Mouse (Mus musculus): ENCODE results near the gene Plcb3. TPM values are rescaled to one million over a fixed set of nuclear protein-coding genes. Genes with fewer than 3 reads are reported as not detected.
"Not testable (repeated sequence)": the region's sequence is repeated elsewhere in the genome, so short reads cannot be mapped to it uniquely, and the experiment has no call there.

Gene Plcb3
- polyA plus RNA-seq, 1 experiment from 2014 or later = 47.4 TPM

GRCm38 (mm10) chr19:6911101-6912074 is 64.9 kb downstream of the Plcb3 start:
- peaks cover 26% of the 10 kb centered on the region for H3K4me1 ChIP-seq
- H3K9me3 ChIP-seq = no peaks in the 10 kb centered on the region
- peak overlapping the region; percentile 61 for H3K4me3 ChIP-seq
- peak overlapping the region; percentile 78 for H3K4me2 ChIP-seq (replicated peaks)
- no peaks in the 10 kb centered on the region for H3K27me3 ChIP-seq
- 0 out of 2 replicates have a peak overlapping the region, but pooled peaks have one; percentile 1 for H3K9ac ChIP-seq
- ATAC-seq (ENCODE audit: insufficient number of reproducible peaks, insufficient read depth, low FRiP score, low TSS enrichment) = no peak
- WGBS = 86% methylated on average over 19 of the region's 19 CpGs
- H3K36me3 ChIP-seq = peaks cover 38% of the 10 kb centered on the region
- H3K27ac ChIP-seq = no peak overlapping the region

GRCm38 (mm10) chr19:6910306-6910705 is 66.0 kb downstream of the Plcb3 start:
- WGBS = under 1% methylated on average over 29 of the region's 30 CpGs
- Histone ChIP-seq H3K27ac (peak overlapping the region; percentile 97), H3K36me3 (peaks cover 47% of the 10 kb centered on the region), H3K9ac (peak overlapping the region; percentile 65), H3K4me1 (peaks cover 26% of the 10 kb centered on the region), H3K4me3 (peak overlapping the region; percentile 61), H3K4me2 (replicated peaks) (peak overlapping the region; percentile 78)
- ATAC-seq (ENCODE audit: insufficient number of reproducible peaks, insufficient read depth, low FRiP score, low TSS enrichment) = 0 out of 2 replicates have a peak, but pooled peaks have one; percentile 0
- H3K9me3 ChIP-seq, H3K27me3 ChIP-seq: not testable (repeated sequence)

- Histone ChIP-seq H3K9ac (peak within 1 kb of the TSS; percentile 65), H3K27ac (peak within 1 kb of the TSS; percentile 97), H3K27me3 (no peaks in the 10 kb centered on the region), H3K36me3 (peaks cover 52% of the 10 kb centered on the region), H3K4me1 (peaks cover 26% of the 10 kb centered on the region), H3K4me2 (replicated peaks) (peak within 1 kb of the TSS; percentile 78), H3K9me3 (no peaks in the 10 kb centered on the region), H3K4me3 (peak within 1 kb of the TSS; percentile 61)
- under 1% methylated on average over 65 of the region's 65 CpGs for WGBS
- ATAC-seq (ENCODE audit: insufficient number of reproducible peaks, insufficient read depth, low FRiP score, low TSS enrichment) = peak; percentile 92
Measured at GRCm38 (mm10) chr19:6909507-6910289, 66.6 kb downstream of the Plcb3 start, which contains the start of the genes Trmt112 and Prdx5. Trmt112 (plus strand) TSS chr19:6909698. Prdx5 (minus strand) TSS chr19:6910106.

GRCm38 (mm10) chr19:6909021-6909420 is 67.2 kb downstream of the Plcb3 start:
- peaks cover 52% of the 10 kb centered on the region for H3K36me3 ChIP-seq
- no peaks in the 10 kb centered on the region for H3K27me3 ChIP-seq
- H3K4me1 ChIP-seq = peaks cover 26% of the 10 kb centered on the region
- H3K27ac ChIP-seq = peak overlapping the region; percentile 97
- 8% methylated on average over 11 of the region's 11 CpGs for WGBS
- H3K9ac ChIP-seq = peak overlapping the region; percentile 65
- H3K4me3 ChIP-seq = peak overlapping the region; percentile 61
- H3K9me3 ChIP-seq = no peaks in the 10 kb centered on the region
- H3K4me2 ChIP-seq (replicated peaks) = peak overlapping the region; percentile 78
- no peak for ATAC-seq (ENCODE audit: insufficient number of reproducible peaks, insufficient read depth, low FRiP score, low TSS enrichment)

GRCm38 (mm10) chr19:6907811-6908540 is 68.3 kb downstream of the Plcb3 start:
- Histone ChIP-seq H3K4me1 (peaks cover 26% of the 10 kb centered on the region), H3K36me3 (peaks cover 42% of the 10 kb centered on the region), H3K9ac (peak overlapping the region; percentile 36; the same call in 1 of the 2 replicates), H3K27ac (no peak overlapping the region), H3K9me3 (no peaks in the 10 kb centered on the region), H3K4me2 (replicated peaks) (peak overlapping the region; percentile 78), H3K27me3 (no peaks in the 10 kb centered on the region), H3K4me3 (peak overlapping the region; percentile 61)
- no peak for ATAC-seq (ENCODE audit: insufficient number of reproducible peaks, insufficient read depth, low FRiP score, low TSS enrichment)
- 88% methylated on average over 7 of the region's 7 CpGs for WGBS

- WGBS = 91% methylated on average over 8 of the region's 8 CpGs
Measured at GRCm38 (mm10) chr19:6907094-6907493, 69.2 kb downstream of the Plcb3 start.

GRCm38 (mm10) chr19:6906199-6906598 is 70.1 kb downstream of the Plcb3 start:
- Histone ChIP-seq H3K4me2 (replicated peaks) (no peak overlapping the region), H3K4me1 (peaks cover 22% of the 10 kb centered on the region), H3K27ac (no peak overlapping the region), H3K27me3 (no peaks in the 10 kb centered on the region), H3K4me3 (no peak overlapping the region), H3K36me3 (peaks cover 24% of the 10 kb centered on the region), H3K9ac (no peak overlapping the region), H3K9me3 (no peaks in the 10 kb centered on the region)
- 87% methylated on average over 3 of the region's 3 CpGs for WGBS
- ATAC-seq (ENCODE audit: insufficient number of reproducible peaks, insufficient read depth, low FRiP score, low TSS enrichment) = no peak

More at GRCm38 (mm10) chr19:6907094-6907493, 69.2 kb downstream of the Plcb3 start:
- H3K9ac ChIP-seq = no peak overlapping the region
- no peaks in the 10 kb centered on the region for H3K27me3 ChIP-seq
- no peak overlapping the region for H3K4me2 ChIP-seq (replicated peaks)
- no peaks in the 10 kb centered on the region for H3K9me3 ChIP-seq
- ATAC-seq (ENCODE audit: insufficient number of reproducible peaks, insufficient read depth, low FRiP score, low TSS enrichment) = no peak
- H3K36me3 ChIP-seq = peaks cover 33% of the 10 kb centered on the region
- H3K4me1 ChIP-seq = peaks cover 26% of the 10 kb centered on the region
- H3K4me3 ChIP-seq = no peak overlapping the region
- no peak overlapping the region for H3K27ac ChIP-seq

- H3K27ac ChIP-seq = no peak overlapping the region
- 90% methylated on average over 11 of the region's 11 CpGs for WGBS
- H3K4me2 ChIP-seq (replicated peaks) = no peak overlapping the region
- H3K36me3 ChIP-seq = peaks cover 23% of the 10 kb centered on the region
- H3K4me1 ChIP-seq = peaks cover 18% of the 10 kb centered on the region
- no peak for ATAC-seq (ENCODE audit: insufficient number of reproducible peaks, insufficient read depth, low FRiP score, low TSS enrichment)
- no peak overlapping the region for H3K9ac ChIP-seq
- no peaks in the 10 kb centered on the region for H3K9me3 ChIP-seq
- H3K4me3 ChIP-seq = no peak overlapping the region
- H3K27me3 ChIP-seq = no peaks in the 10 kb centered on the region
Measured at GRCm38 (mm10) chr19:6905498-6906159, 70.6 kb downstream of the Plcb3 start.

- H3K4me1 ChIP-seq = peaks cover 18% of the 10 kb centered on the region
- no peak overlapping the region for H3K9ac ChIP-seq
- H3K4me2 ChIP-seq (replicated peaks) = no peak overlapping the region
- H3K9me3 ChIP-seq = no peaks in the 10 kb centered on the region
- no peak for ATAC-seq (ENCODE audit: insufficient number of reproducible peaks, insufficient read depth, low FRiP score, low TSS enrichment)
- H3K4me3 ChIP-seq = no peak overlapping the region
- H3K27ac ChIP-seq = no peak overlapping the region
- no peaks in the 10 kb centered on the region for H3K27me3 ChIP-seq
- 80% methylated on average over 2 of the region's 2 CpGs for WGBS
- H3K36me3 ChIP-seq = peaks cover 23% of the 10 kb centered on the region
Measured at GRCm38 (mm10) chr19:6904846-6905245, 71.4 kb downstream of the Plcb3 start.

GRCm38 (mm10) chr19:6903031-6903430 is 73.2 kb downstream of the Plcb3 start:
- no peak overlapping the region for H3K4me2 ChIP-seq (replicated peaks)
- no peaks in the 10 kb centered on the region for H3K9me3 ChIP-seq
- ATAC-seq (ENCODE audit: insufficient number of reproducible peaks, insufficient read depth, low FRiP score, low TSS enrichment) = no peak
- WGBS = 97% methylated on average over 1 of the region's 1 CpGs
- H3K27ac ChIP-seq = no peak overlapping the region
- no peak overlapping the region for H3K9ac ChIP-seq
- peaks cover 23% of the 10 kb centered on the region for H3K36me3 ChIP-seq
- no peaks in the 10 kb centered on the region for H3K27me3 ChIP-seq
- H3K4me3 ChIP-seq = no peak overlapping the region
- peaks cover 7% of the 10 kb centered on the region for H3K4me1 ChIP-seq
